Mouse (Mus musculus) ES-Bruce4 (cell line): ENCODE results near the gene Gnl1. TPM values are rescaled to one million over a fixed set of nuclear protein-coding genes. Genes with fewer than 3 reads are reported as not detected.
"Not testable (repeated sequence)": the region's sequence is repeated elsewhere in the genome, so short reads cannot be mapped to it uniquely, and the experiment has no call there.

Source experiments
- H3K27ac ChIP-seq: 2 replicates; pipeline ENCODE4 v1.5.1; 2012; ENCODE audit warnings: low read length, inconsistent platforms; ENCODE audit not compliant: insufficient read depth
- H3K27me3 ChIP-seq: 2 replicates; pipeline ENCODE4 v1.6.1; 2012; ENCODE audit warnings: mild to moderate bottlenecking, low read length, inconsistent platforms; ENCODE audit not compliant: control insufficient read depth, poor library complexity, insufficient read depth, severe bottlenecking
- H3K36me3 ChIP-seq: 2 replicates; pipeline ENCODE4 v1.6.1; 2012; ENCODE audit warnings: inconsistent platforms, mild to moderate bottlenecking, low read length, moderate library complexity; ENCODE audit not compliant: control insufficient read depth, poor library complexity, insufficient read depth, severe bottlenecking
- H3K4me1 ChIP-seq: one replicate; pipeline ENCODE4 v1.8.1; 2011; ENCODE audit warnings: low read length; ENCODE audit not compliant: control insufficient read depth, insufficient read depth
- H3K4me3 ChIP-seq: 2 replicates; pipeline ENCODE4 v1.5.1; 2011; ENCODE audit warnings: low read depth, mild to moderate bottlenecking, low read length
- H3K9ac ChIP-seq: 2 replicates; pipeline ENCODE4 v1.6.1; 2012; ENCODE audit warnings: low read depth, mild to moderate bottlenecking, inconsistent platforms; ENCODE audit not compliant: poor library complexity, severe bottlenecking
- H3K9me3 ChIP-seq: replicated peaks from 2 replicates; pipeline ENCODE4 v1.6.1; 2012; ENCODE audit warnings: mild to moderate bottlenecking, low read length, inconsistent platforms; ENCODE audit not compliant: control insufficient read depth, poor library complexity, insufficient read depth, severe bottlenecking
- CTCF ChIP-seq: IDR thresholded peaks from one replicate; pipeline ENCODE4 v1.8.1; 2011; ENCODE audit warnings: low read depth, low read length
- EP300 ChIP-seq: IDR thresholded peaks from 2 replicates; pipeline ENCODE4 v1.6.1; 2011; ENCODE audit warnings: low read depth, low read length; ENCODE audit not compliant: insufficient read depth
- POLR2A ChIP-seq: IDR thresholded peaks from one replicate; pipeline ENCODE4 v1.8.1; 2011; ENCODE audit warnings: low read length; ENCODE audit not compliant: insufficient read depth
- polyA plus RNA-seq: library from polyadenylated mRNA; stranded (reverse); fragments of >200 nt; gene quantifications from 2 replicates; pipeline ENCODE4 v1.2.4, GENCODE M21; 2011; ENCODE audit warnings: low read depth; ENCODE audit not compliant: missing spikeins, insufficient read depth, insufficient read length

Gnl1 gene
- polyA plus RNA-seq, result 34.5 and 37.0 TPM in 2 replicates

DNA sequence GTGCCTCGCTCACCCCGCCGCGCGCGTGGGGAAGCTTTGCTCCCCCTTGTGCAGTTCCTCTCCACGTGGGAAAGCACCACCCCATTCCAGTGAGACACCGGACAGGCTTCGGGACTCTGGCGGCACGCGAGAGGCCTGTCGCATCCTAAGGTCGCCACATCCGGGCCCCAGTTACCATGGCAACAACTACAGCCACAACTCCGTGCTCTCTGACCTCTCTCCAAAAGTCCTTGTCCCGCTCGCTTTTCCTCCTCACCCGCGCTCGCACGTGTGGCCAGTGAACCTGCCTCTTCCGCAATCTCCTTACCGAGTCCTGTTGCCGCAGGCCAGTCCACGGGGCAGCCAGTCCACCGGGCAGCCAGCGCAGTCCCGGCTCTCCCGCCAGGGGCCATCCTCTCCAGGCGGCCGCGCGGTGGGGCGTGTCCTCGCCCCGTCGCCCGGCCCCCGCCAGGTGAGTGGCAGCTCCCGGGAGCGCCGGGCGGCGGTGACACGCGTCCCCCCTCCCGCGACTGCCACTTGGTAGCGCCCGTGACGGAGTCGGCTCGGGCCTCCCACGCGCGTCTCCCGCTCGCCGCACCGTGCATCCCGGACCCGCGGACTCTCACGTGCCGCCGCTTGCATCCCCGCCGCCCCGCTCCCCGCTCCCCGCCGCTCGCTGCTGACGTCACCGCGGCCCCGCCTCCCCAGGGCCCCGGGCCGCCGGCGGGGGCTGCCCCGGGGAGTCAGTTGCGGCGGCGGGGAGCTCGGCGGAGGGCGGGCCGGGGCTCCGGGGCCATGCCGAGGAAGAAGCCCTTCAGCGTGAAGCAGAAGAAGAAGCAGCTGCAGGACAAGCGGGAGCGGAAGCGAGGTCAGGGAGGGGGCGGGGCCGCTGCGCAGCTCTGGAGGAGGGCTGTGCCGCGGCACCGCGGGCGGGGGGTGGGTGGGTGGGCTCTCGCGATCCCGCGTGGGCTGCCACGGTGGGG is at the start of gene Gnl1, which contains the start of gene Prr3:
Gene Gnl1, plus strand, starts transcription at position 451 of the 962 bp plus-strand sequence.
Gene Prr3, minus strand, starts transcription at position 836 of the 962 bp plus-strand sequence.
- Histone ChIP-seq H3K27me3 (no peaks in the 10 kb centered on the region), H3K4me1 (no peaks in the 10 kb centered on the region), H3K9me3 (no peaks in the 10 kb centered on the region), H3K9ac (peak within 1 kb of the TSS; percentile 92), H3K36me3 (peaks cover 17% of the 10 kb centered on the region; the same call in 1 of the 2 replicates), H3K27ac (peak within 1 kb of the TSS; percentile 61), H3K4me3 (peak within 1 kb of the TSS; percentile 92)
- TF ChIP-seq EP300 (no peak), POLR2A (no peak), CTCF (no peak)

DNA sequence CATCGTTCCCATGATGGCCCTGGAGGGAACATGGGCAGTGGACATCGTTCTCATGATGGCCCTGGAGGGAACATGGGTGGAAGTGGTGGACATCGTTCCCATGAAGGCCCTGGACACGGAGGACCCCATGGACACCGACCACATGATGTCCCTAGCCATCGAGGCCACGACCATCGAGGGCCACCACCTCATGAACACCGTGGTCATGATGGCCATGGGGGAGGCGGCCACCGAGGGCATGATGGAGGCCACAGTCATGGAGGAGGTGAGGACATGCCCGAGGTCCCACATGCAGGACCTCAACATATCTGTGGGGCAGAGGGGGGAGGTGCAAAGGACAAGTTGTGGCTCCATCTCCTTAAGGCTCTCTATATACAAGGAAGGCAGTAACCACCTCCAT is 49.0 kb upstream of the Gnl1 start:
- no peak overlapping the region for H3K27ac ChIP-seq
- H3K9me3 ChIP-seq, result no peaks in the 10 kb centered on the region
- no peak overlapping the region for H3K9ac ChIP-seq
- TF ChIP-seq CTCF (no peak), POLR2A (no peak)
- no peaks in the 10 kb centered on the region for H3K4me1 ChIP-seq
- no peaks in the 10 kb centered on the region for H3K27me3 ChIP-seq
- H3K36me3 ChIP-seq, result peaks cover 40% of the 10 kb centered on the region
- H3K4me3 ChIP-seq, result no peak overlapping the region

GRCm38 (mm10) chr17:35932608-35933007 is 47.0 kb upstream of the Gnl1 start:
- Histone ChIP-seq H3K9me3 (no peaks in the 10 kb centered on the region), H3K36me3 (peaks cover 26% of the 10 kb centered on the region), H3K4me1 (peaks cover 1% of the 10 kb centered on the region), H3K9ac (no peak overlapping the region), H3K4me3 (no peak overlapping the region), H3K27ac (no peak overlapping the region), H3K27me3 (no peaks in the 10 kb centered on the region)
- TF ChIP-seq EP300 (no peak), CTCF (no peak), POLR2A (no peak)

- Histone ChIP-seq H3K27ac (peak overlapping the region; percentile 80), H3K9ac (peak overlapping the region; percentile 67), H3K4me3 (peak overlapping the region; percentile 90)
- H3K36me3 ChIP-seq, H3K27me3 ChIP-seq, H3K9me3 ChIP-seq, H3K4me1 ChIP-seq: not testable (repeated sequence)
Observed at GRCm38 (mm10) chr17:35935763-35936162, 43.9 kb upstream of the Gnl1 start.

- Histone ChIP-seq H3K27ac (no peak overlapping the region), H3K36me3 (no peaks in the 10 kb centered on the region), H3K4me3 (no peak overlapping the region), H3K4me1 (peaks cover 3% of the 10 kb centered on the region), H3K9ac (no peak overlapping the region), H3K9me3 (0 out of 2 replicates have a peak, but pooled peaks cover 3% of the 10 kb centered on the region), H3K27me3 (no peaks in the 10 kb centered on the region)
- peak; percentile 90 for TF ChIP-seq CTCF
- TF ChIP-seq POLR2A, result no peak
Observed at GRCm38 (mm10) chr17:35937700-35938348, 41.8 kb upstream of the Gnl1 start.

- Histone ChIP-seq H3K36me3 (no peaks in the 10 kb centered on the region), H3K27me3 (no peaks in the 10 kb centered on the region), H3K9ac (0 out of 2 replicates have a peak overlapping the region, but pooled peaks have one; percentile 23), H3K9me3 (0 out of 2 replicates have a peak, but pooled peaks cover 3% of the 10 kb centered on the region), H3K4me3 (peak overlapping the region; percentile 13; the same call in 1 of the 2 replicates), H3K27ac (peak overlapping the region; percentile 98), H3K4me1 (peaks cover 3% of the 10 kb centered on the region)
- TF ChIP-seq POLR2A, result no peak
- peak; percentile 65; the same call in 1 of the 2 replicates for TF ChIP-seq EP300
Observed at GRCm38 (mm10) chr17:35939108-35939507, 40.5 kb upstream of the Gnl1 start.
